Mouse (Mus musculus) ES-Bruce4 (cell line): ENCODE results near the gene Ifnk. TPM values are rescaled to one million over a fixed set of nuclear protein-coding genes. Genes with fewer than 3 reads are reported as not detected.

Experiments used
- H3K27ac ChIP-seq: 2 replicates; pipeline ENCODE4 v1.5.1; 2012; ENCODE audit warnings: low read length, inconsistent platforms; ENCODE audit not compliant: insufficient read depth
- H3K27me3 ChIP-seq: 2 replicates; pipeline ENCODE4 v1.6.1; 2012; ENCODE audit warnings: mild to moderate bottlenecking, low read length, inconsistent platforms; ENCODE audit not compliant: control insufficient read depth, poor library complexity, insufficient read depth, severe bottlenecking
- H3K36me3 ChIP-seq: 2 replicates; pipeline ENCODE4 v1.6.1; 2012; ENCODE audit warnings: inconsistent platforms, mild to moderate bottlenecking, low read length, moderate library complexity; ENCODE audit not compliant: control insufficient read depth, poor library complexity, insufficient read depth, severe bottlenecking
- H3K4me1 ChIP-seq: one replicate; pipeline ENCODE4 v1.8.1; 2011; ENCODE audit warnings: low read length; ENCODE audit not compliant: control insufficient read depth, insufficient read depth
- H3K4me3 ChIP-seq: 2 replicates; pipeline ENCODE4 v1.5.1; 2011; ENCODE audit warnings: low read depth, mild to moderate bottlenecking, low read length
- H3K9ac ChIP-seq: 2 replicates; pipeline ENCODE4 v1.6.1; 2012; ENCODE audit warnings: low read depth, mild to moderate bottlenecking, inconsistent platforms; ENCODE audit not compliant: poor library complexity, severe bottlenecking
- H3K9me3 ChIP-seq: replicated peaks from 2 replicates; pipeline ENCODE4 v1.6.1; 2012; ENCODE audit warnings: mild to moderate bottlenecking, low read length, inconsistent platforms; ENCODE audit not compliant: control insufficient read depth, poor library complexity, insufficient read depth, severe bottlenecking
- CTCF ChIP-seq: IDR thresholded peaks from one replicate; pipeline ENCODE4 v1.8.1; 2011; ENCODE audit warnings: low read depth, low read length
- EP300 ChIP-seq: IDR thresholded peaks from 2 replicates; pipeline ENCODE4 v1.6.1; 2011; ENCODE audit warnings: low read depth, low read length; ENCODE audit not compliant: insufficient read depth
- POLR2A ChIP-seq: IDR thresholded peaks from one replicate; pipeline ENCODE4 v1.8.1; 2011; ENCODE audit warnings: low read length; ENCODE audit not compliant: insufficient read depth
- polyA plus RNA-seq: library from polyadenylated mRNA; stranded (reverse); fragments of >200 nt; gene quantifications from 2 replicates; pipeline ENCODE4 v1.2.4, GENCODE M21; 2011; ENCODE audit warnings: low read depth; ENCODE audit not compliant: missing spikeins, insufficient read depth, insufficient read length

Ifnk gene
- not detected in 2 replicates for polyA plus RNA-seq

DNA sequence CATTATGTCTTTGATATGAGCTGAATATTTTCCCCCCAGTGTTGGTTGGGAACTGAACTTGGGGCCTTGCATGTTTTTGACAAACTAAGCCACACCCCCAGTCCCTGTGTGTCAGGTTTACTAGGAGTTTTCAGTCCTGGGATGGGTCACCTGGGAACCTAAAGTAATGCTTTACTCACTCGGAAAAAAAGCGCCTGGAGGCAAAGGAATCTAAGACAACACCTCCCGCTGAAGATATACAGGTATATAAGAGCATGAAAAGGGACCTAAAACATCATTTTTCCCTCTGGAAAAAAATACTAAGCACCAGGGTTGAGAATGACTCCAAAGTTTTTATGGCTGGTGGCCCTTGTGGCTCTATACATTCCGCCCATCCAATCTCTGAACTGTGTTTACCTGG lies at the start of gene Ifnk:
Gene Ifnk (plus strand): TSS at position 301 of the 400 bp plus-strand sequence.
- H3K36me3 ChIP-seq = no peaks in the 10 kb centered on the region
- H3K9me3 ChIP-seq = no peaks in the 10 kb centered on the region
- no peak within 1 kb of the TSS for H3K27ac ChIP-seq
- H3K4me1 ChIP-seq = no peaks in the 10 kb centered on the region
- TF ChIP-seq EP300 (no peak), POLR2A (no peak), CTCF (no peak)
- no peaks in the 10 kb centered on the region for H3K27me3 ChIP-seq
- H3K4me3 ChIP-seq = no peak within 1 kb of the TSS
- no peak within 1 kb of the TSS for H3K9ac ChIP-seq

DNA sequence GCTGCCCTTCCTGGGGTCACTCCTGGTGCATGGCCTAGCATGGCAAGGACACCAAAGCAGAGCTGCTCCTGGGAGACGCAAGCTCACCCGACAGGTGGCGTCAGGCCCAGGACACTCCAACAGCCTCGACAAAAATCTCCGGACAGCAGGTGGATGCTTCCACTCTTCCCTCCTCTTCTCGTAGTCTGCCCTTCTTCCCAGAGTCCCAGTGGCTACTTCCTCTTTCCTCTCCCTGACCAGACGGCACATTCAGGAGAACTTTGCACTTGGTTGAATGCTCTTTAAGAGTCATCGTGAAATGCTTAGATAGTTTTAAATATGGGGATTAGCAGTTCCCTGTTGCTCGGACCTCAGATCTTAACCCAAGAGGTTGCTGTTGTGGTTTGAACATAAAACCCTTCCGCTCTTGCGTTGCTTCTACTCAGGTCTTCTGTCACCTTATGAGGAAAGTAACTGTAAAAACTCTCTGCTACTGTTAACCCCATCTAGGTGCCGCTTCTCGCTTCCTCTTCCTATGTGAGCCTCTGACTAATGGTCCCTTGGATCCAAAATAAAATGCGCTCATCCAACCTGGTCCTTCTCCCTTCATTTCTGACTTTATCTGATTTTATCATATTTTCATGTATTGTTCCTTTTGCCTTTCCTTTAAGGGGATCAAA lies 46.6 kb upstream of the Ifnk start:
- Histone ChIP-seq H3K9me3 (no peaks in the 10 kb centered on the region), H3K36me3 (no peaks in the 10 kb centered on the region), H3K4me3 (no peak overlapping the region), H3K9ac (no peak overlapping the region), H3K4me1 (peaks cover 3% of the 10 kb centered on the region), H3K27ac (no peak overlapping the region), H3K27me3 (no peaks in the 10 kb centered on the region)
- TF ChIP-seq EP300 (no peak), CTCF (peak; percentile 11)

DNA sequence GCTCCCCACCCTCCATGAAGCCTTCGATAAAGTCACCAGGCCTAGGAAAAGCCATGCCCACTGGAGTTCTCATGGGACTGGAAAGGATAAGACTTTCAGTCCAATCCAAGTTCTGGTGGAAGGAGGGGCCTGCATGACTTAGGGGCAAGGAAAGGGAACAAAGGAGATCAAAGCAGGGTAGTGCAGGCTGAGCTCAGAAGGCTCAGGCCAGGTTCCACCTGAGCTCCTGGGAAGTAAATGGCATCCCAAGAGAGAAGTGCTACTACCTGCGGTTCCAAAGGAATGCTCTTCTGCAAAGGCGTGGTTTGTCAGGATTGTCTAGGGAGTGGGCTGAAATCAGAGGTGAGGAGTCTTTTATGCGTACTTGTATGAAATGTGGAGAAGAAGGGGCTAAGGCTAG lies 39.4 kb upstream of the Ifnk start:
- H3K4me3 ChIP-seq = no peak overlapping the region
- no peaks in the 10 kb centered on the region for H3K36me3 ChIP-seq
- no peak for TF ChIP-seq POLR2A
- no peak for TF ChIP-seq CTCF
- no peak for TF ChIP-seq EP300
- H3K9ac ChIP-seq = no peak overlapping the region
- H3K27ac ChIP-seq = 0 out of 2 replicates have a peak overlapping the region, but pooled peaks have one; percentile 3
- peaks cover 7% of the 10 kb centered on the region for H3K4me1 ChIP-seq
- H3K27me3 ChIP-seq = no peaks in the 10 kb centered on the region
- H3K9me3 ChIP-seq = no peaks in the 10 kb centered on the region

DNA sequence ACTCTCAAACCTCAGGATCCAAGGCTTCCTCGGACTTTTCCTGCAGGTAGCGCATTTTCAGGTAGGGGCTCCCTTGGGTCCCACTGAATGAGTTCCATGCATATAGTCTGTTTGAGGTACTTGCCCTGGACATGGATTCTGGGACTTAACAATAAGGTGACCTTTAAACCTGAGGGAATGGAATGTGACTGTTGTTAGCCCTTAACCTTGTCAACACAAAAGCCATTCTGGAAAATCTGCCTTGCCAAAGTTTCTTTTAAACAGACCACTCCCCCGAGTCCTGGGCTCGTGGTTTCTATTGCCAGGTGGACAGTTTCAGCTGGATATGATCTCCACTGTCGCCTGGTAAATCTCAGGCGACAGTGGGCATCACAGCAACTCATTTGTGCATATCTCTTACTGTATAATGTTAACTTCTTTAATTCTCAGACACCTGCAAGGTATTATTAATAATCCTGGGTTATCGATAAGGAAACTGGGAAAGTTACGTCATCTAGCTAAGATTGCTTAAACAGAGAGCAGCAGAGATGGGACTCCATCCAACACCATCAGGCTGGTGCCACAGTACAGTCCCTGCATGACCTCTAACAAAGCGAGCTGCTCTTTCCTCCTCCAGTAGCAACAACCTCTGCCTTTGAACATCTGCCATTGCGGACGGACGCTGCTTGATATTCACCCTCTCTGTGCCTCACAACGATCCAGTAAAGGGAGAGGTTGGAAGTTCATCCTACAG lies 38.2 kb upstream of the Ifnk start:
- Histone ChIP-seq H3K9me3 (no peaks in the 10 kb centered on the region), H3K4me1 (peaks cover 7% of the 10 kb centered on the region), H3K36me3 (no peaks in the 10 kb centered on the region), H3K27me3 (no peaks in the 10 kb centered on the region), H3K9ac (no peak overlapping the region), H3K4me3 (no peak overlapping the region), H3K27ac (peak overlapping the region; percentile 60)
- TF ChIP-seq CTCF (no peak), EP300 (no peak), POLR2A (no peak)

DNA sequence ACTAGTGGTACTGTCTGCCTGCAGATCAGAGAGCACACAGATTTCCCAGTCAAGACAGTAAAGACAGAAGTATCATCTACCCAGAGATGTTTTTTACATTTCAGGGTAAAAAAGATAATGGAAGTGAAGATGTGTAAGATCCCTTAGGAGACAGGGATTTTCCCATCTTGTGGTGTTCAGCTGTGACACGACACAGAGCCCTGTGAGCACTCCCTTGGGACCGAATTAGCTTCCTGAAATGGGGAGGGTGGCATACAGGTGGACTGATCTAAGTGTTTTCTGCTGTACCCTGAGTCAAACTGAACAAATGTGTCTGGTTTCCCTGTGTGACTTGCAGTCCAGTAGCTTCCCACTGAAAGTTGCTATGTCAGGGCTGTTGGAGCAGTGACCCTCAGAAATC lies 36.9 kb upstream of the Ifnk start:
- no peak overlapping the region for H3K27ac ChIP-seq
- no peak overlapping the region for H3K4me3 ChIP-seq
- no peaks in the 10 kb centered on the region for H3K9me3 ChIP-seq
- no peaks in the 10 kb centered on the region for H3K36me3 ChIP-seq
- no peak for TF ChIP-seq CTCF
- no peak for TF ChIP-seq EP300
- no peak for TF ChIP-seq POLR2A
- no peak overlapping the region for H3K9ac ChIP-seq
- H3K4me1 ChIP-seq = peaks cover 7% of the 10 kb centered on the region
- no peaks in the 10 kb centered on the region for H3K27me3 ChIP-seq

DNA sequence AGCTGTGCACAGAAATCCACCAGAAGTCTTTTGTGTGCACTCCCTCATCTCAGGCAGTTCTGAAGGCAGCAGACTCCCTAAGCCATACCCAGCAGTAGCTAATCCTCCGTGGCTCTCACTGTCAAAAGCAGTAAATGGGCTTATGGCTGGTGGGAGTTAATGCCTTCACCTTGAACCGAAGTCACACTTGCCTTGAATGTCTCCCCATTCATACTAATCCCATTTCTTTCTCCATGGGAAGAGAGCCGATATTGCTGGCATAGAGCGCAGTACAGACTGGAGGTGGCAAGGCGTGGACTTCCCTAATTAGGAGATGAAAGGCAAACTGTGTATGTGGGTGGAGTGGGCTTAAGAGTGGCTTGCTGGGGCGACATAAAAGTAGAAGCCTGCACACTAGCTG lies 35.9 kb upstream of the Ifnk start:
- no peaks in the 10 kb centered on the region for H3K36me3 ChIP-seq
- TF ChIP-seq EP300 (no peak), CTCF (no peak), POLR2A (no peak)
- no peaks in the 10 kb centered on the region for H3K9me3 ChIP-seq
- no peak overlapping the region for H3K4me3 ChIP-seq
- peaks cover 7% of the 10 kb centered on the region for H3K4me1 ChIP-seq
- H3K27ac ChIP-seq = no peak overlapping the region
- no peaks in the 10 kb centered on the region for H3K27me3 ChIP-seq
- H3K9ac ChIP-seq = no peak overlapping the region
